Mouse (Mus musculus) spleen, adult 2 months (tissue): ENCODE measurements around the gene Stap2.

Source experiments
- CTCF ChIP-seq: fragments of 200-500 bp; IDR thresholded peaks from 2 replicates; pipeline ENCODE4 v1.5.1; 2011; ENCODE audit warnings: mild to moderate bottlenecking, inconsistent platforms; ENCODE audit not compliant: insufficient read depth, insufficient read length, insufficient replicate concordance; ENCODE audit errors: extremely low read depth
- POLR2A ChIP-seq: fragments of 200-500 bp; IDR thresholded peaks from 2 replicates; pipeline ENCODE4 v1.6.1; 2011; ENCODE audit warnings: low read depth, low read length, inconsistent platforms

DNA sequence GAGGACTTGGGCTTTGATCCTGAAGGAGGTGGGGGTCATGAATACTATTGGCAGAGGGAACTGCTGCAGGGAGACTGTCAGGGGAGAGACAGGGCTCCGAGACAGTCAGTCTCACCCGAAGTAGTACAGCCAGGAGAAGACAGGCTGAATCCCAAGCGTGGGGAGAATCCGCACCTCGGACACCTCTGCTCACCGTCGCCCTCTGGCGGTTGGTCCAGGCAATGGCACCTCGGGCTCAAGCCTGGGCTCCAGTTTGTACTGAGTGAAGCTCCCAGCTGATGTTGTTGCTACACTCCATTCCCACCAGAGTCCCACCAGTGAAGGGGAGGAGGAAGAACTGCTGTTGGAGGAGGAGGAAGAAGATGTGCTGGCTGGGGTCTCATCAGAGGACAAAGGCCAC, 5.3 kb upstream of the Stap2 start:
- TF ChIP-seq POLR2A (no peak), CTCF (peak; percentile 97)
